Mouse (Mus musculus): ENCODE measurements at regions not wholly inside any gene's neighbourhood (a gene's known extent, or its start where the extent isn't known, plus 50 kb on each side); places are given as distances from the start of the nearest gene placed in this dataset.

- DNase-seq, result no peak
These were observed 88.4 kb upstream of the Plxnc1 start for GRCm38 (mm10) chr10:95032760-95033716.

GRCm38 (mm10) chr10:95031371-95031770, 86.7 kb upstream of the Plxnc1 start:
- DNase-seq, result no peak

DNA sequence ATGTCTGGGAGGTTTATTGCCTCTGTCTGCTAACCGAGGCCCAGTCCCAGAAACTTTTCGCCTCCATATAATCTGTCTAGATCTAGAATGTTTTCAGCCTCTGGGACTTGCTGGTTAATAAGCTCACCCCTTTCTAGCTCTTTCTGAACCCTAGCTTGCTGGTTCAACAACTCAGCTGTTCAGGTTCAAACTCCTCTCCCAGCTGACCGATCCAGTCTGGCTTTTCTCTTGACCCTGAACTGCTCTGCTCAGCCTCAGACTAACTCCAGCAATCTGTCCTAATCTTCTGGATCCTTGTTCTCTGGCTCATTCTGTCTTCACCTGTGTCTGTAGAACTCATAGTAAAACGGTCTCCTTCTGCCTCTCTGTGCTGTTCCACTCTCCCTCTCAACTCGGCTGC, 86.2 kb upstream of the Plxnc1 start:
- no peak for DNase-seq

- DNase-seq, result no peak
These were observed 84.9 kb upstream of the Plxnc1 start for GRCm38 (mm10) chr10:95029554-95029953.

GRCm38 (mm10) chr10:95025569-95026327, 81.1 kb upstream of the Plxnc1 start:
- no peak for DNase-seq

DNA sequence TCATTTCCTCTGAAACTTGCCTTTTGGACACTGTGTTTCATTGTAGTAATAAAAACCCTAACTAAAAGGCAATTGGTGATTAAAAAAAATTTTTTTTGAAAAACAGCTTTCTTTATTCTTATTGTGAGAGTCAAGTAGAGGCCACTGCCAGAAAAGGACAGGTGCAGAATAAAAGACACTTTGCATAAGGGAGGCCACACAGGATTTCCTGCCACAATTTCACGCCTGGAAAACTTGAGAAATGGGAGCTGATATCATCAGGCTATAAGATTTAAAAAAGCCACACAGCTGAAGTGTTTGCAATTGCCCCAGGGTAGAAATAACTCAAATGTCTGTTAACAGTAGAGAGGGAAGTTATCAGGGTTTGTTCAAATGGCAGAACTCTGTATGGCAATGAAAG, 76.6 kb upstream of the Plxnc1 start:
- no peak for DNase-seq

GRCm38 (mm10) chr10:95016896-95017295, 72.3 kb upstream of the Plxnc1 start:
- DNase-seq, result no peak

- DNase-seq, result no peak
These were observed 70.8 kb upstream of the Plxnc1 start for GRCm38 (mm10) chr10:95015298-95015951.

- peak; percentile 77 for DNase-seq
These were observed 69.3 kb upstream of the Plxnc1 start for GRCm38 (mm10) chr10:95013946-95014345.

- DNase-seq, result peak; percentile 26
These were observed 68.7 kb upstream of the Plxnc1 start for GRCm38 (mm10) chr10:95013213-95013915.

- DNase-seq, result no peak
These were observed 65.7 kb upstream of the Plxnc1 start for GRCm38 (mm10) chr10:95010333-95010732.

- no peak for DNase-seq
These were observed 64.4 kb upstream of the Plxnc1 start for GRCm38 (mm10) chr10:95009081-95009480.

- peak; percentile 55 for DNase-seq
These were observed 59.6 kb upstream of the Plxnc1 start for GRCm38 (mm10) chr10:95004065-95004763.

DNA sequence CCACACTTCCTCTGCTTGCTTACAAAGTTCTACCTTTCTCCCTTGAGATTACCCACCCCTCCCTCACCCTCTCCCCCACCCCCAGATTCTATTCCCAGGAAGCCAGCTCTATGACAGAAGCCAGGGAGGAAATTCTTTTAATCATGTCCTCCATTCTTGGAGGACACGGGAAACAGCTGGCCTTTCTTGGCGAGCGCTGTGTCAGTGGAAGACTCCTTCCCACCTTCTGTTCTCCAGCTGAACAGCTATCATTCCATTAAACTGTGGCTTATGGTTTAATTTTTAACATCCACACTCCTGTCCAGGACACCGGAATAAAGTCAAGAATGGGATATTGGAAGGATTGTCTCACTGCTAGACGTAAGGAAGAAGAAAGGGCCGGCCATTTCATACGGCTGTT, 59.0 kb upstream of the Plxnc1 start:
- peak; percentile 56 for DNase-seq

DNA sequence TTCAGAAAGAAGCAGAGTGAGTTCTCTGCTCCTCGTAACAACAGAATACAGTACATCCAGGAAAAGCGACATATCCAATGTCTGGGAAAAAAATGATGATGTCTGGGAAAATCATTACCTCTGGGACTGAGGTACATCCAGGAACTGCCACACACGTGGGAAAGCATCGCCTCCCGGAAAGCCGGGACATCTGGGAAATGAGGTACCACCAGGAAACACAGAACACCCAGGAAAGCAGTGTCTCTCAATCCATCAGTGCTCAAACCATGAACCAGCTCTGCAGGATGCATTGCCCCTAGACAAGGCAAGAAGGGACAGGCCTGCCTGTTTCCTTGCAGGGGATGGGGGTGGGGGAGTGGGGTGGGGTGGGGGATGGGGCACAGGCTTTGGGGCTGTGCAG, 57.0 kb upstream of the Plxnc1 start:
- DNase-seq, result no peak

- DNase-seq, result no peak
These were observed 55.1 kb upstream of the Plxnc1 start for GRCm38 (mm10) chr10:94999716-95000115.
